Mouse (Mus musculus) CD4-positive naive resting alpha-beta T cell, adult 76 days (primary cell): ENCODE data around the gene Clec5a. TPM values are rescaled to one million over a fixed set of nuclear protein-coding genes. Genes with fewer than 3 reads are reported as not detected.

Experiments
- total RNA-seq: library from RNA; stranded (reverse); gene quantifications from one replicate; pipeline ENCODE4 v1.2.4, GENCODE M21; 2023

The Clec5a gene
- 0.64 TPM for total RNA-seq

DNA sequence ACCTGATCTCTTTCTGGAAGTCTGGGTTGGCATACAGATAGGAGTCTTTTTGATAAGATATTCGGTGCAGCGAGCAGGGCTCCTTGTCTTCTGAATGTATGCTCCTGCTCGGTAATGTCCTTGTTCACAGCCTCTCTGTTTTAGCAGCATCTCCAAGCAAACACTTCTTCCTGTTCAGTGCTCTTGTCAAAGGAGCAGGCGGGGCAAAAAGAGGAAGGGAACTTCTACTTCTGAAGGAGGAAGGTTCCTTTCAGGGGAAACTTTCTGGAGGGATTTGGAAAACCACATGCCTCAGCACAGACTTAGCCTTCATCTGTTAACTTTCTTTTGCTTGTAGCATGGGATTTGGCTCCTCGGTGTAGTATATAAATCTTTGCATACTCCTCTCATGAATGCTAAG lies at the start of gene Clec5a:
TSS of gene Clec5a (minus strand) at position 177 of the 400 bp plus-strand sequence.

DNA sequence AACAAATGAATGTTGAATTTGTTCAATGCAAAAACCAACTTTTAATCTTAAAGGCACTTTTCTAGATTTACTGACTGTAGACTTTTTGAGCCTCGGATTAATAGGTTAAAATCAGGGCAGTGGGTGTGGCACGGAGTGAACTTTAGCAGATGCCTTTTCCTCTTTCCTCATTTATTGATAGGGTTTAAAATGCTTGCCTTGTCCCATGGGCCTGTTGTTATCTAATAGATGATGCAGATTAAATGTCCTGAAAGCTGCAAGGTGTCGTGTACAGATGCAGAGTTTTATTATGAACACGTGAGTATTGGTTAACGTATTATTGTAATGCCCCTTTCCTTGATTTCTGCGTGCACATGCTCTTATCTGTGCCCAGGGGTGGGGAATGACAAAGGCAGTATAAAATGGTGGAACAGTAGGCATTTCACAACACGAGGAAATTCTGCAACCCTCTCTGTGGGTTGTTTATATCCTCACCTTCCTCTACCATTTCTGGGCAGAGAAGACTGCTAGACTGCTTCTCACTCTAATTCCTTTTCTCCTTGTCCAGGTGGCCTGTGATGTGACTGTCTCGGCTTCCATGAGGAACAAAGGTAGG lies 42.9 kb upstream of the Clec5a start, which contains the start of gene Mgam:
TSS of gene Mgam (plus strand) at position 426 of the 595 bp plus-strand sequence.

DNA sequence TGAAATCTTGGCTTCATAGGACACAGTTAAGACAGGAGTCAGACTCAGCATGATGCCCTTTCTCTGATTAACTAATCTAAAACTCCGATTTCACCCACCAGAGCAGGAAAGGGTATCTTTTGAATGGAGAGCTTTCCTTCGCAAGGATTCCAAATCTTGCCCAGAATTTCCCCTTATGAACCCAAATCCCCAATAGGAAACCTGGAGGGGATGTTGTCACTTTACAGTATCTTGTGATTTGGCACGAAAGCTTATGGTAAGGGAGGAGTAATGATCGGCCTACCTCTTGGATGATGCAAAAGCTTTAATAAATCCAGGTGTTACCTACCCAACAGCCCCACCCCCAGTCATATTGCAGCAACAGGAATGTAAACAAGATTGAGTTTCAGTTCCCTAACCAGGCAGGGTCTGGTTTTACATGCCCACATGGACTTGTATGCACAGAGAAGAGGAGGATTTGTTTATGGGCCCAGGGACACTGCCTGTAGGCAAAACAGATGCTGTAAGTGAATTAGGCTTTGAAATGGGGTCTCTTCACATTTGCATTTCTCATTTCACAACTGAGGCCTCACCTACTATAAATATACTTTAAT lies 27.7 kb upstream of the Clec5a start, which contains the start of gene Tas2r138:
TSS of gene Tas2r138 (minus strand) at position 51 of the 593 bp plus-strand sequence.

DNA sequence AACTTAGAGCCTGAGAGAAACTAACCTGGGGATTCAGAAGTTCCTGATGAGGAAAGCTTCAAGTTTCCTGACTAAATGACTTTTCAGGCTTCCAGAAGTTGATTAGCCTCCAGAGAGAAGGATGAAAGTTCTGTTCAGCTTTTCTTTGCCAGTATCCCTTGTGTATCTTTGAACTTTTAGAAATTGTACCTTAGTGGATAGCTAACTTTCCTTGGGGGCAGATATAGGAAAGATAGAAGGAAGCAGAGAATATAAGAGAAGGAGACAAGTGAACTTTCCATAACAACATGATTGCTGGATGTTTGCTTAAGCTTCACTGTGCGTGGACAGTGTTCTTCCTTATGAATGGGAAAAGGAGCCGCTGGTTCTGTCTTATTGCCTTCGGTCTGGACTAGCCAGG lies 16.4 kb downstream of the Clec5a start, which contains the start of gene Olfr460:
TSS of gene Olfr460 (plus strand) at position 301 of the 400 bp plus-strand sequence.

DNA sequence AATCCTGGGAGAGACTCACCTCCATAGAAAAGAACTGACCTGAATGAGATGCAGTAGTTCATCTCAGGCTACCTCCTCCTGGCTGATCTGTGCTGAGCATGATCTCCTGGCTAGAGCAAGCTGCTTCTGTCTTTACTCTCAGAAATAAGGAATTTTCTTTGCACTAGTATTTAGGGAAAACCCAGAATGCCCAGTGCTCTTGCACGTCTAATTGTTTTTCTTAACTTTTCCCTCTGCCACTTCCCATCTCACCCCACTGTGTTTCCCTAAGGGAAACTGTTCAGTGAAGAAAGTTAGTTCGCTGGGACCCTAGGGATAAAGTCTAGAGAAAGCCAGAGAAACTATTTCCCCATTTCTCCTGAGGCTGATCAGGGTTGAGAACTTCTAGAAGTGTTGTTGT lies 30.7 kb downstream of the Clec5a start, which contains the start of gene Olfr461:
TSS of gene Olfr461 (minus strand) at position 101 of the 400 bp plus-strand sequence.

Other genes with a start within 250 kb of the Clec5a start
- 17.9 TPM for gene E330009J07Rik, start 149.7 kb downstream of the Clec5a start, total RNA-seq
- not detected for gene Wee2, start 146.7 kb downstream of the Clec5a start, total RNA-seq
- gene Ssbp1, start 114.5 kb downstream of the Clec5a start, total RNA-seq = 59.5 TPM
- not detected for gene Tas2r137, start 94.6 kb downstream of the Clec5a start, total RNA-seq
- not detected for gene Tas2r108, start 92.3 kb downstream of the Clec5a start, total RNA-seq
- not detected for gene Prss37, start 66.3 kb downstream of the Clec5a start, total RNA-seq
- not detected for gene Olfr461, start 30.8 kb downstream of the Clec5a start, total RNA-seq
- not detected for gene Olfr460, start 16.3 kb downstream of the Clec5a start, total RNA-seq
- gene Tas2r138, start 27.5 kb upstream of the Clec5a start, total RNA-seq = not detected
- gene Mgam, start 43.0 kb upstream of the Clec5a start, total RNA-seq = 0.59 TPM